Mouse (Mus musculus) cerebellum, adult 9-10 months (tissue): ENCODE results near the gene Osbp.
"Not testable (repeated sequence)": the region's sequence is repeated elsewhere in the genome, so short reads cannot be mapped to it uniquely, and the experiment has no call there.

Experiments
- DNase-seq: peaks from one replicate; pipeline ENCODE4 v3.0.0; 2022

Gene Osbp

GRCm38 (mm10) chr19:11965023-11965942, at the start of gene Osbp:
TSS of gene Osbp (plus strand) at chr19:11965941.
- DNase-seq, result peak; percentile 100

- no peak for DNase-seq
Measured at GRCm38 (mm10) chr19:11922068-11922467, 43.7 kb upstream of the Osbp start.

GRCm38 (mm10) chr19:11922515-11922914, 43.2 kb upstream of the Osbp start:
- not testable (repeated sequence) for DNase-seq

GRCm38 (mm10) chr19:11926380-11926779, 39.4 kb upstream of the Osbp start:
- no peak for DNase-seq

GRCm38 (mm10) chr19:11928025-11928748, 37.6 kb upstream of the Osbp start:
- no peak for DNase-seq

- not testable (repeated sequence) for DNase-seq
Measured at GRCm38 (mm10) chr19:11946460-11946859, 19.3 kb upstream of the Osbp start.

GRCm38 (mm10) chr19:11949878-11950277, 15.9 kb upstream of the Osbp start:
- DNase-seq, result no peak

- DNase-seq, result no peak
Measured at GRCm38 (mm10) chr19:11950747-11951146, 15.0 kb upstream of the Osbp start.

GRCm38 (mm10) chr19:11954206-11954605, 11.5 kb upstream of the Osbp start:
- no peak for DNase-seq

GRCm38 (mm10) chr19:11956636-11957035, 9.1 kb upstream of the Osbp start:
- DNase-seq, result no peak

- no peak for DNase-seq
Measured at GRCm38 (mm10) chr19:11957396-11957795, 8.3 kb upstream of the Osbp start.

GRCm38 (mm10) chr19:11957846-11958245, 7.9 kb upstream of the Osbp start:
- no peak for DNase-seq

- no peak for DNase-seq
Measured at GRCm38 (mm10) chr19:11964266-11964665, 1.5 kb upstream of the Osbp start.

- DNase-seq, result peak; percentile 78
Measured at GRCm38 (mm10) chr19:11966201-11966636, 478 bp downstream of the Osbp start.

GRCm38 (mm10) chr19:11969155-11970050, 3.7 kb downstream of the Osbp start:
- no peak for DNase-seq

- no peak for DNase-seq
Measured at GRCm38 (mm10) chr19:11973511-11974222, 7.9 kb downstream of the Osbp start.

- no peak for DNase-seq
Measured at GRCm38 (mm10) chr19:11974223-11974540, 8.4 kb downstream of the Osbp start.

GRCm38 (mm10) chr19:11975683-11976082, 9.9 kb downstream of the Osbp start:
- DNase-seq, result no peak

- no peak for DNase-seq
Measured at GRCm38 (mm10) chr19:11977363-11977762, 11.6 kb downstream of the Osbp start.

- no peak for DNase-seq
Measured at GRCm38 (mm10) chr19:11980471-11980870, 14.7 kb downstream of the Osbp start.

GRCm38 (mm10) chr19:11984614-11985013, 18.9 kb downstream of the Osbp start:
- not testable (repeated sequence) for DNase-seq

- DNase-seq, result no peak
Measured at GRCm38 (mm10) chr19:11987841-11988240, 22.1 kb downstream of the Osbp start.
